Mouse (Mus musculus): ENCODE results near the gene Elmod3. TPM values are rescaled to one million over a fixed set of nuclear protein-coding genes. Genes with fewer than 3 reads are reported as not detected.

Elmod3 gene
- total RNA-seq, 4 experiments from 2014 or later: 19.9 to 35.5 (median 25.5) TPM

DNA sequence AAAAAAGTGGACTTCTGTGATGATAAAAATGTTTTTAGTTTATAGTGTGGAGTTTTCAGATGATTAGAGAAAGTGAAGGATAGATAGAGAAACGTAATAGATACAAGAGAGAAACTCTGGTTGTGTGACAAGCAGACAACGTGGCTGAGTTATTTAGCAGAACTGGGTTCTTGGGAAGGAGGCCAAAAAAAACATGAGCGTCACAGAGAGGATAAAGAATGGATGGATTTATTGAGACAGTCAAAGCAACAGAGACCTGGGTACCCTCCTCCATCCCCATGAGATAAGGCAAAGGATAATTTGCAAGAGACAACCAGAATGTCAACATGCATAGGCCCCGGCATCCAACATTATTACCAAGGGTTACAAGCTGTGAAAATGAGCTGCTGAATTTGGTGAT lies 12.0 kb upstream of the Elmod3 start:
- DNase-seq: no peak

DNA sequence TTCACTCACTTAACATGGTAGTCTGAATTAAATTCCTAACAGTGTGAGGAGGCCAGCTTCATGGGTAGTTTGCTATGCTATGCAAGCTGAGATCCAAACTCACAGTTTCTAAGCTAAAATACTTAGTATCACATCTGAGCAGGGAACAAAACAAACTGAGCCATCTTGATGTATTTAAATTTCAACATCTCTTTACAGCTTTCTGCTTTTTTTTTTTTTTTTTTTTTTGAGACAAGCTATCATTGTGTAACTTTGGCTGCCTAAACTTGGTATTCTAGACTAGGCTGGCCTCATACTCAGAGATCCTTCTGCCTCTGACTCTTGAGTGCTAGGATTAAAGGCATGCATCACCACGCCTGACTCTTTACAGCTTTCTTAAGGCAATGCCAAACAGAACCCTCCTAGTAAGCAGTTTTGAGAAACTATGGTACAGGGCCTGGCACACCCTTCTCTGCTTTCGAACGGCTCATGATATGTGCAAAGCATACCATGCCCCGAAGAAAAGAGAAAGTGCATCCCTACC lies 10.5 kb upstream of the Elmod3 start:
- no peak for DNase-seq

DNA sequence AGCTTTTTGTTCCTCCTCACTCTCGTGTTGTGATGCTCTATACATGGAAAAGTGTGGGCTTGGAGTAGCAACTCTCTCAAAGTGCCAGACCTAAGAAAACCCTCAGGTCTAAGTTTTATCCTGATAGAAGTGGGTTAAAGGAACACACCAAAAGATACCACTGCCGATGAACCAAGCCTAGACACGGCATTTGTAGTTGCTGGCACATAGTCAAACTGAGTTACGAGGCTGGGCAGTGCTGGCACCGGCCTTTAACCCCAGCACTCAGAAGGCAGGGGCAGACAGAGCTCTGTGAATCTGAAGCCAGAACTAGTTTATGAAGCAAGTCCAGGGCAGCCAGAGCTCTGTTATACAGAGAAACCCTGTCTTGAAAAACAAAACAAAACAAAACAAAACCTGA lies 9.5 kb upstream of the Elmod3 start:
- DNase-seq: no peak

GRCm38 (mm10) chr6:72607060-72607459 lies 8.8 kb upstream of the Elmod3 start:
- no peak for DNase-seq

GRCm38 (mm10) chr6:72604066-72604465 lies 5.9 kb upstream of the Elmod3 start:
- DNase-seq: no peak

DNA sequence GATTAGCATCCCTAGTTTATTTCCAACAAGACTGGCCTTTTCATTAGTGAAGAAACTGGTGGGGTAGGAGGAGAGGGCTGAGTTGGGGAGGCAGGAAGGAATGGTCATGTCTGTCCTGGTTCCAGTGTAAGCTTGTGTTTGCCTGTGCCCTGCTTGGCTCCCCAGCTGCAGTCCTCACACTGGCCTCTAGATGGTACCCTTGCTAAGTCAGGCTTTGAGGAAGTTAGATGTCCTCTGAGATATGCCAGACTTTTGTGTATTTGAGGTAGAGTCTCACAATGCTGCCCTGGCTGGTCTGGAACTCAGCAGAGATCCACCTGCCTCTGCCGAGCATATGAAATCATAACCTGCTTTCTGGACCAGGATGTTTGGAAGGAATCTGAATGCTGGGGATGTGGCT lies 3.5 kb upstream of the Elmod3 start:
- peak; percentile 73 for DNase-seq

DNA sequence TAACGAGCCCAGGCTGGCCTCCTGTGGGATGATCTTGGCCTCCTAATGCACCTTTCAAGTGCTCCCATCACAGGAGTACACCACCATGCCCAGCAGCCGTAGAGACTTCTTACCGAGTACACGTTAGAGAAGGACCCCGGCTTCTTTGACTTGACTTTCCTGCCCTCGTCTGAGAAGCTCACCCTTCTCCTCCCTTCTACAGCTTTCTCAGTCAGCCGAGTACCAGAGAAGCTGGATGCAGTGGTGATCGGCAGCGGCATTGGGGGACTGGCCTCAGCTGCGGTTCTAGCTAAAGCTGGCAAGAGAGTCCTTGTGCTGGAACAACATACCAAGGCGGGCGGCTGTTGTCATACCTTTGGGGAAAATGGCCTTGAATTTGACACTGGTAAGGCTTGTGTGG lies 2.6 kb upstream of the Elmod3 start:
- DNase-seq: no peak

DNA sequence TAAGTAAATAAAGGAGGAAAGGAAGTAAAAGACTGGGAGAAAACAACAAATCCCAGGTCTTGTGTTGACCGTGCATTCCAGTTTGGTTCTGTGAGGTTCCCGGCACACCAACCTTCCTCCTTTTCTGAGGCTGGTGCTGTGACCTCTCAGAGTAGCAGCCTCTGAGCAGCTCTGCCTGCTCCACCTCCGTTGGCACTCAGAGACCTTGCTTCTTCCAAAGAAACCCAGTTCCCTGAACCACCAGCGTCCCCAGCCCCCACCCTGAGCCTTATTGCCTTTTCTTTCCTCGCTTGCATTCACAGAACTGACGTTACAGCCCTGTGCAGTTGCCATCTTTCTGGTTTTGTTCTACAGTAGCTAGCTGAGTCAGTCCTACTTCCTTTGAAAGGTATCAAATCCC lies 2.0 kb upstream of the Elmod3 start:
- no peak for DNase-seq

DNA sequence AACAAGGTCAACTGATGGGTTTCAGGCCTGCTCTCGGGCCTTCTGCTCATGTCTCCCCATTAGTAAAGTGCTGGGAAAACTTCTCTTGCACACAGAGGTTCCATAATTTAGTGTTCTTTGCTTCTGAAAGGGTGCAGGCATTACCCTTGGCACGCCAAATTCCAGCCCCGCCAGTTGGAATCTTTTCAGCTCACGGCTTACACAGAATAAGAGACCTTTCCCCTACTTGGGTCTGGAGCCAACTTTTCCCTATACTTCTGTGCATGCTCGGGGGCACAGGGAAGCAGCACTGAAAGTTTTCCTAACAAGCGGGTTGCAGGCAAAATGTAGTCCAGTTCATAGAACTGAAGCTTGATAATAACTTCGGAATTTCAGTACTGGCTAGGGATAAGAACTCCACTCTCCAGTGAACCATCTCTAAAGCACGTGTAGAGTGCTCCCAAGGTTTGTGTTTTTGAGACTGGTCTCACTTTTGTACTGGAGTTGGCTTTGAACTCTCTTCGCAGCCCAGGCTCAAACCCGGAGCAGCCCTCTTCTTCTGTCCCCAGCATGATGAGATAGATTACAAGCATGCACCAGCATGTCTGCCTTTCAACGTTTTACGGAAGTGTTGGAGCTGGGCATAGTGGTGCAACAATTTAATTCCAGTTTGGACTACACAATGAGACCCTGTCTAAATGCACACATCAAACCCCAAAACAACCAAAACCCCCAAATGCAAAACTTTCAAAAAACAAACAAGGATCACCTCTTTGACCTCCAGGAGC lies 761 bp upstream of the Elmod3 start:
- peak; percentile 59 for DNase-seq

DNA sequence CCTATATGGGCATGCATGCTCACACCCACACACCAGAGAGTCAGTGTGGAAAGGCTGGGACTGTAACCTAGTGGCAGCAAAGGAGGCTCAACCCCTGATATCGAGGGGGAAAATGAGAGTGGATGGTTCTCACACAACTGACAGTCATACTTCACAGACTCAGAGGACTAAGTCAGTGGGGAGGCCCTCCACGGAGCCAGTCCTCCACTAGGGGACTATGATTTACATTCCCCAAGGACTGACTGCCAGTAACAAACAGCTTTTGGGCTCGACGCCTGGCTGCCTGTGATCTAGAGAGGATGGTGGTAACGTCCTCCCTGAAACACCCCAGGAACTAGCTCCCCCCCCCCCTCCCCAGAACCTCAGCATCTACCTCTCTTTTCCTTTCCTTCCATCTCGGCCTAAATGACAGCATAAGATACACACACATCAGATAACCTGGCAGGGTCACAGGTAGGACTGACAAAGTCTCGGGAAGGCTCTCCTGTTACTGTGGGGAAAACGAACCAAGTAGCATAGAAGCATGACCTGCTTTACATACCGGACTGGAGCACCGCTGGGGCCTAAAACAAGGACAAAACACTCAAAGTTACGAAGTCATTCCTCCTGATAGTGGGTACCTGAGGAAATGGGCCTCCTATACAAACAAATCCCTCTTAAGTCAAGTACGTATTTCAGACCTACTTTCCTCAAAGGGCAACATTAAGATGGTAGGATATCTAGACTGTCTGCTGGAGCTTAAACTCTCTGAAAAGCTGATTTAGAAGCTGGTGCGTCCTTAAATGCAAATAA lies 934 bp downstream of the Elmod3 start:
- DNase-seq: no peak

DNA sequence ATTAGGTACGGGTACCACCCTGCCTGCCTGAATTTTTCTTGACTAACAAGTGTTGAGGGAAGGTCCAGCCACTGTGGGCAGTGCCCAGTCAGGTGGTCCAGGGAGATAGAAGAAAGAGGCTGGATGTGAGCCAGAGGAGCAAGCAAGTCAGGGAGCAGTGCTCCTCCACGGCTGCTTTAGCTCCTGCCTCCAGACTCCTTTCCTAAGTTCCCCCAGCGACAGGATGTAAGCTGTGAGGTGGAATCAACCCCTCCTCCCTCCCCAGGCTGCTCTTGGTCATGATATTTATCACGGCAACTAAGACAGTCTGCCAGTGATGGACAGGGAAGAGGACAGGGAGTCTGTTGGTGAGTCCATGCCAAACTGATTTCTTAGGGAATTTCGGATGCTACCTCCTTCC lies 4.3 kb downstream of the Elmod3 start:
- DNase-seq: no peak

GRCm38 (mm10) chr6:72593011-72593803 lies 5.0 kb downstream of the Elmod3 start:
- DNase-seq: no peak

DNA sequence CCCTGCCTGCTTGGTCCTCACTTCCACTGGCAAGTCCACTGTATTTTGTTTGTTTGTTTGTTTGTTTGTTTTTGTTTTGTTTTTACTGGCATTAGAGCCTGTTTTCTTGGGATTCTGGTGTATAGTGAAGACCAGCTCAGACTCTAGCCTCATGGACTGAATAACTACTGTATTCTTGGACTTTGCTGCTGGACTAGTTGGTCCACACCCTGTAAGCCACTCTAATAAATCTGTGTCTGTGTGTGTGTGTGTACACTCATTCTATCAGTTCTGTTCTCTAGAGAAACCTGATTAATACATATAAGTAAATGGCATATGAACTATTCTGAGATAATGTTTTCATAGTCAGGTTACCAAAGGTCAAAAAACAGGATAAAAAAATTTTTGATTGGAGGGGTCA lies 8.1 kb downstream of the Elmod3 start:
- DNase-seq: no peak

DNA sequence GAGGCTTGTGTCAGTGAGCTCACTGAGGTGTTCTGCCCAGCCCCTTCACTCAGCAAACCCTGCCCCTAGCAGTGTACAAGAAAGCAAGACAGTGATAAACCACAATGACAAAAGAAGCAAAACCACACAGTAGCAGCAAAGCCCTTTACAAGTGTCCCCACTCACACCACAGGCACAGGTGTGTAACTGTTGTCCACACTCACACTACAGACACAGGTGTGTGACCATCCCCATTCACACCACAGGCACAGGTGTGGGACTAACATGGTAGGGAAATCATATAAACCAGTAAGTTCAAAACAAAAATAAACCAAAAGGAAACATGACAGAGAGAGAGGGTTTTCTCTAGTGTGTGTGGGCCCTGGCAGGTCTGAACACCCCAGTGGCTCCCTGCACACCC lies 9.9 kb downstream of the Elmod3 start:
- DNase-seq: no peak

GRCm38 (mm10) chr6:72586701-72587100 lies 11.5 kb downstream of the Elmod3 start:
- DNase-seq: no peak

DNA sequence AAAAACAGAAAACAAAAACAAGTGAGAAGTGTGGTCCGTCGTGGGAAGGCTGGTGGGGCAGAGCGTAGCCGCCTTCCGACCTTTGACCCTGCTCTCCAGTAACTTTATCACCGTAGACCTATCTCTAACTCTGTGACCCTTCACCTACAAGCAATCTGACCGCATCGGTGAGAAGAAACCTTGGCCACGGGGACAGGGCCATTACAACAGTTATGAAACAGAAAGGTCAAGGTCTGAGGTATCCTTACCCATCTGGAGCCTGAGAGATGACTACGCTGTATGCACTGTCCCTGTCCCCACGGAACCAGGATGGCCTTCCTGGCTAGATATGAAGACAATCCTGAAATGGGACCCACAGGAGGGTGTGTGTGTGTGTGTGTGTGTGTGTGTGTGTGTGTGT lies 14.1 kb downstream of the Elmod3 start:
- no peak for DNase-seq

- DNase-seq: no peak
Observed at GRCm38 (mm10) chr6:72583211-72583839, 14.9 kb downstream of the Elmod3 start.

DNA sequence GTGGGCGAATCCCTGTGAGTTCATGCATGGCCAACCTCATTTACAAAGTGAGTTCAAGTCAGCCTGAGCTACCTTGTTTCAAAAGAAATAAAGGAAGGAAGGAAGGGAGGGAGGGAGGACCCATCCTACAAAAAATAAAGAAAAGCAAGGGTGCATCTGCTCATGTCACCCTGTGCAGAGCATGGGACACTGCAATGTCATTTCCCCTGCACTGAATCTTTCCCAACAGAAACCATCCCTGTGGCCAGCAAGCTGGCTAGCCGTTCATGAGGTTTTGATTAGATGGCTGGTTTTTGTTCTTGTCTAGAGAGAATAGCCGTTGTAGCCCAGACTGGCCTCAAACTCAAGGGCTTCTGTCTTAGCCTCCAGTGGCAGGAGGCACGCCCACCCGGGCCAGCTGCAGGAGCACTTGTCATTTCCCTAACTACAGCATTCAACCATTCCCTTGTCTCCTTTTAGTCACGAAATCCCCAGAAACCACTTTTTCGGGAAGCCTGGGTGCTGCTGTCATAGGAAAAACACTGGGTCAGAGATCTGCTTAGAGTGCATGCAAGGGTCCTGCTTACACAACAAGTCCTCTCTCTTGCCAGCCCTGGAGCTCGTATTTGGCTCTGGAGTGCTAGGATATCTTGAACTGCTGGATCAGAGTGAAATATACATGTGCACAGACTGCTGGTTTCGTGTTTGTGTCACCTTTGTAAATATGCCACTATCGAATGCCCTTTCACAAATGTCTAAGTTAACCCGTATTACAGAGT lies 16.4 kb downstream of the Elmod3 start:
- no peak for DNase-seq

- DNase-seq: no peak
Observed at GRCm38 (mm10) chr6:72576041-72576440, 22.2 kb downstream of the Elmod3 start.

DNA sequence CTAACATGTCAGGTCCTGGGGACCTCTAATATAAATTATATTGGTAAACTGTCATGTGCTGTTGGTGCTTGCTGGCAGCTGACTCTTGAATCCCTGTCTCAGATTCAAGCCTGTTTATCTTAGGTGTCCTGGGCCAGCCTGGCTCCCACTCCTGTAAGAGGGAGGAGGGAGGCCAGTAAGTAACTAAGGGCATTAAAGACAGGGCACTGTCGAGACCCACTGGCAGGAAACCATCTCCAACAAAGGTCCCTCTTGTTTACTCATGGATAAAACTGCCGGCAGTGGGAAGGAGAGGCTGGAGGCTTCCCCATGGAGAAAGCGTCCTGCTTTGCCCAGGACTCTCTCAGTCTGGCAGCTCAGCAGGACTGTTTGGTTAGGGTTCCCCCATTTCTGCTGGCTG lies 26.4 kb downstream of the Elmod3 start:
- DNase-seq: no peak

- no peak for DNase-seq
Observed at GRCm38 (mm10) chr6:72570644-72571397, 27.4 kb downstream of the Elmod3 start.

Measured in adrenal gland, adult 8-10 months (tissue).